Mouse (Mus musculus) CD4-positive, CD25-positive, alpha-beta regulatory T cell, adult 4 months (primary cell): Measurements from ENCODE around the gene Dmrta2. TPM values are rescaled to one million over a fixed set of nuclear protein-coding genes. Genes with fewer than 3 reads are reported as not detected.

Source experiments
- ATAC-seq: one replicate; pipeline ENCODE4 v1.8.0; 2017
- polyA plus RNA-seq, 2 experiments: library from polyadenylated mRNA; unstranded; fragments of 100-300 nt; shearing (Covaris generic); gene quantifications; one replicate each; pipeline ENCODE4 v1.2.1; 2017

Gene Dmrta2
- polyA plus RNA-seq, 2 experiments from 2014 or later = not detected

DNA sequence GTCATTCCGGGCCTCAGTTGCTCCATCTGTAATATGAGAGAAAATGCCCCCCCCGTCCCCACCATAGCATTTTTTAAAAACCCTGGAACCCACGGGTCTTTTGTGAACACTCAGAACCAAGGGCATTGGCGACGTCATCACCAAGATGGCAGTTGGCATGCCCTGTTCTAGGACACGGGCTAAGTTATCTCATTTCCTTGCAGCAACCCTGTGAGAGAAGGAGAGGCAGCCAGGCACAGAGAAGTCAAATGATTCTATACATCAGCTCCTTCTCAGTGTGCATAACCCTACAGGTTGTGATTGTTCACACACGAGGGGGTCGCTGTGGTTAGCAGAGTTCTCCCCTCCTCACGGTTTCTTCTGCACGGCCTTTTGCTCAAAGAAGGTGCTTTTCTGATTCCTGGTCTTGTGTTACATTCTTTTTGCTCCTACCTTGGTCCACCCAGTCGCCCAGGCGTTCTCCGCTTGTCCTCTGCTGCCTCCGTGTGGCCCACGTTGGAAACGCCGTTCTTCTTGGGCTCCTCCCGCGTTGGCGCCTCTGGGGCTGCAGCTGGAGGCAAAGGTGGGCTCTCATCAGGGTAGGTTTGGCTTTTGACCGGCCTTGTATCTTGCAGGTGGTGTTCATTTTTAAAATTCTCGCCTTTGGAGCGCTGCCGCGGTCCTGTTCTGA, 44.2 kb downstream of the Dmrta2 start:
- ATAC-seq = peak; percentile 89

DNA sequence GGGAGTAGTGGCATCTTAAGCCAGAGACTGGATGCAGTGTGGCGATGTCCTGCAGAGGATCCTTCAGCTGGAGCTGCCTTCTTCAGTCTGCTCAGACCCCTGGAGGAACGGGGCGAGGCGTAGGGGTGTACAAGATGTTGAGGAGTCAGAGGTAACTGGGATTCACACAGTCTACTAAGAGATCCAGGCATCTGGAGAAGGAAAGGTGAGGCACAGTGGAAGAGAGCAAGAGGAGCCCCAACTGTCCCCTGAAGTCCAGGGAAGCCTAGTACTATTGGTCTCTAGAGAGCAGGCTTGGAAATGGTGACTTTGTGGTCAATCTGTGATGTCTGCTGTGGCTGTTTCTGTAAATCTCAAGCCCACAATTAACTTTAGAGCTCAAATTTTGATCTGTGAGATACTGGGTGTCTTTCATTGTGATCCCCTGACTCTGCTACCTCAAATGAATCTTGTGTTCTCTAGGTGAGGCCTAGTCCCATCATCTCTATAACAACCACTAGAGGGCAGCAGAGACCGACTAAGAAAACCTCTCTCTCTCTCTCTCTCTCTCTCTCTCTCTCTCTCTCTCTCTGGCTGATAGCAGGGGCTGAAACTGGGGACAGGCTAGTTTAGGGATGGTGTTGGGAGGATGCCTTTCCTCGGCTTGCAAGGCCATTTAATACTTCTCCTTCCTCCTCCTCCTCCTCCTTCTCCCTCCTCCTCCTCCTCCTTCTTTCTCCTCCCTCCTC, 50.8 kb downstream of the Dmrta2 start:
- ATAC-seq = peak; percentile 51

DNA sequence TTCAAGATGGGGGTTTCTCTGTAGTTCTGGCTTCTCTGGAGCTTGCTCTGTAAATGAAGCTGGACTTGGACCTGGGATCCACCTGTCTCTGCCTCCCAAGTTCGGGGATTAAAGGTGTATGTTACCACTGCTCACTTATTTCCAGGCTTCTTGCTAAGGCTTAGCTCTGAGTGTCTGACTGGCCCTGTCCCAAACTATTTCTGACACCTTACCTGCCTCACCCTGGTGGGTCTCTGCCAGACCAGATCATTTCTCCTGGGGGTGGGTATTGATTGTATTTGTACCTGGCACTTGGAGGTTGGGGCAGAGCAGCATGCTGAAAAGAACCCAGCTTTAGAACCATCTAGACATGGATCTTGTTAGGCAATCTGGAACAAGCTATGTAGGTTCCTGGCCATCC, 51.6 kb downstream of the Dmrta2 start:
- no peak for ATAC-seq
